Mouse (Mus musculus): Measurements from ENCODE around the gene Mrps25.

Gene Mrps25

DNA sequence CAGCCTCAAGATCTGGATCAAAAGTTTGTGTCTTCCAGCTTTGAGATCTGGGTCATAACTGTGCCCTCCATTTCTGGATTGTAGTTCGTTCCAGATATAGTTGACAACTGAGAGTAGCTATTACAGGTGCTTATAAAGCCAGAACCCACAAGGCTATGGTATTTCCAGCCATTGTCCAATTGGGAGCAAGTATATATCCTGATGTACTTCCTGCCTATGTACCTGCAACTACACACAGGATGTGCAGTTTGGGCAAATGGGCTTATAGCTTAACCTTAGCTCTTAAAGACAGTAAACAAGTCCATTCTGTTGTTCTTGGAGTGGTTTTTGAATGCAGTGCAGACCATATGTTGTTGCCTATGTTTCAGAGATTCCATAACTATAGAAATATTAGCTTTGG is 52.4 kb downstream of the Mrps25 start:
- DNase-seq (ENCODE audit: extremely low read depth, insufficient read length, low spot score), result no peak

GRCm38 (mm10) chr6:92126861-92127468 is 56.9 kb downstream of the Mrps25 start:
- no peak for DNase-seq (ENCODE audit: extremely low read depth, insufficient read length, low spot score)

GRCm38 (mm10) chr6:92124547-92124946 is 59.3 kb downstream of the Mrps25 start:
- DNase-seq (ENCODE audit: extremely low read depth, insufficient read length, low spot score), result no peak
